Mouse (Mus musculus) ES-E14 (cell line): ENCODE measurements around the gene Ppargc1a. TPM values are rescaled to one million over a fixed set of nuclear protein-coding genes. Genes with fewer than 3 reads are reported as not detected.

ENCODE experiments used
- DNase-seq: peaks from one replicate; pipeline ENCODE4 v3.0.0-alpha.2; 2013; ENCODE audit warnings: low read depth, low spot score
- H3K27ac ChIP-seq: 2 replicates; pipeline ENCODE4 v1.5.1; 2012; ENCODE audit warnings: low read depth, mild to moderate bottlenecking, low read length, moderate library complexity, mixed read lengths; ENCODE audit not compliant: poor library complexity, insufficient read depth, severe bottlenecking
- H3K36me3 ChIP-seq: 2 replicates; pipeline ENCODE4 v1.6.1; 2012; ENCODE audit warnings: mild to moderate bottlenecking, low read length, moderate library complexity, mixed read lengths; ENCODE audit not compliant: control insufficient read depth, poor library complexity, insufficient read depth, severe bottlenecking
- H3K4me1 ChIP-seq, 2 experiments: fragments of 150-350 bp in 1 of 2; sonication (generic) in 1 of 2; 2 replicates each; pipeline ENCODE4 v1.6.1; 2012; ENCODE audit warnings: low read length in 2 of 2, mild to moderate bottlenecking in 1 of 2, mixed read lengths in 1 of 2; ENCODE audit not compliant: control insufficient read depth in 2 of 2, insufficient read depth in 2 of 2, poor library complexity in 1 of 2
- H3K4me3 ChIP-seq, 2 experiments: fragments of 150-350 bp in 1 of 2; sonication (generic) in 1 of 2; 2 replicates each; pipeline ENCODE4 v1.5.1; 2012; ENCODE audit warnings: low read length in 2 of 2, low read depth in 1 of 2, mild to moderate bottlenecking in 1 of 2, mixed read lengths in 1 of 2; ENCODE audit not compliant: insufficient read depth in 1 of 2, poor library complexity in 1 of 2, severe bottlenecking in 1 of 2
- H3K9ac ChIP-seq: 2 replicates; pipeline ENCODE4 v1.6.1; 2012; ENCODE audit warnings: low read depth, mild to moderate bottlenecking, low read length, mixed read lengths; ENCODE audit not compliant: poor library complexity, insufficient read depth, severe bottlenecking
- H3K9me3 ChIP-seq: fragments of 150-350 bp; sonication (generic); 2 replicates; pipeline ENCODE4 v1.6.1; 2012; ENCODE audit warnings: low read depth, mild to moderate bottlenecking, low read length; ENCODE audit not compliant: control insufficient read depth, insufficient read depth
- CHD2 ChIP-seq: IDR thresholded peaks from 2 replicates; pipeline ENCODE4 v1.6.1; 2014; ENCODE audit warnings: mild to moderate bottlenecking, low read depth, low read length, inconsistent platforms
- HCFC1 ChIP-seq: IDR thresholded peaks from 2 replicates; pipeline ENCODE4 v1.6.1; 2012; ENCODE audit warnings: low read length, inconsistent platforms, borderline replicate concordance; ENCODE audit not compliant: insufficient read depth
- MAFK ChIP-seq: IDR thresholded peaks from 2 replicates; pipeline ENCODE4 v1.6.1; 2014; ENCODE audit warnings: mild to moderate bottlenecking, low read depth, low read length, inconsistent platforms; ENCODE audit not compliant: insufficient read depth
- ZC3H11A ChIP-seq: IDR thresholded peaks from 2 replicates; pipeline ENCODE4 v1.6.1; 2012; ENCODE audit warnings: low read depth, mild to moderate bottlenecking, inconsistent platforms, low read length, borderline replicate concordance
- ZNF384 ChIP-seq: IDR thresholded peaks from 2 replicates; pipeline ENCODE4 v1.6.1; 2012; ENCODE audit warnings: low read depth, low read length, inconsistent platforms
- in situ Hi-C, 2 experiments: fragments of 600-800 bp; cut with MboI; formaldehyde crosslinking; loops; one replicate each; pipeline ENCODE4 v1.15.1; 2025; ENCODE audit warnings: low sequenced_read_pairs in 2 of 2, inconsistent platforms in 1 of 2; ENCODE audit not compliant: unreplicated experiment in 2 of 2
- total RNA-seq: library from RNA; depleted of rRNA; stranded (reverse); fragments of 300-350 nt; gene quantifications from 2 replicates; pipeline ENCODE4 v1.2.3, GENCODE M21; 2012; rRNA removed

The Ppargc1a gene
- total RNA-seq: 0.04 TPM in 1 of 2 replicates, not detected in the other

- DNase-seq: no peak
- in situ Hi-C loops: no loop called here
- no peak within 1 kb of the TSS for H3K4me3 ChIP-seq
- H3K36me3 ChIP-seq: no peaks in the 10 kb centered on the region
- no peak within 1 kb of the TSS for H3K9ac ChIP-seq
- H3K27ac ChIP-seq: no peak within 1 kb of the TSS
- TF ChIP-seq MAFK (no peak), ZC3H11A (no peak), HCFC1 (no peak), ZNF384 (no peak), CHD2 (no peak)
- H3K4me1 ChIP-seq: no peaks in the 10 kb centered on the region
- no peaks in the 10 kb centered on the region for H3K9me3 ChIP-seq
These were observed at the start of gene Ppargc1a for GRCm38 (mm10) chr5:51567659-51568058. Gene Ppargc1a, minus strand, starts transcription at chr5:51567726.

GRCm38 (mm10) chr5:51616877-51617276 lies 49.4 kb upstream of the Ppargc1a start:
- no peaks in the 10 kb centered on the region for H3K9me3 ChIP-seq
- no peaks in the 10 kb centered on the region for H3K36me3 ChIP-seq
- no peak overlapping the region for H3K9ac ChIP-seq
- no peak overlapping the region for H3K27ac ChIP-seq
- in situ Hi-C loops: no loop called here
- no peak for TF ChIP-seq ZC3H11A
- H3K4me1 ChIP-seq: no peaks in the 10 kb centered on the region
- no peak for DNase-seq
- no peak overlapping the region for H3K4me3 ChIP-seq

GRCm38 (mm10) chr5:51612049-51612448 lies 44.5 kb upstream of the Ppargc1a start:
- no peak overlapping the region for H3K27ac ChIP-seq
- no peak overlapping the region for H3K4me3 ChIP-seq
- no peaks in the 10 kb centered on the region for H3K4me1 ChIP-seq
- TF ChIP-seq CHD2: no peak
- no peak for TF ChIP-seq MAFK
- no peak for TF ChIP-seq ZC3H11A
- TF ChIP-seq HCFC1: no peak
- TF ChIP-seq ZNF384: no peak
- DNase-seq: no peak
- H3K9ac ChIP-seq: no peak overlapping the region
- in situ Hi-C loops: no loop called here
- H3K36me3 ChIP-seq: no peaks in the 10 kb centered on the region
- no peaks in the 10 kb centered on the region for H3K9me3 ChIP-seq

GRCm38 (mm10) chr5:51607686-51608480 lies 40.4 kb upstream of the Ppargc1a start:
- no peaks in the 10 kb centered on the region for H3K36me3 ChIP-seq
- no peak overlapping the region for H3K4me3 ChIP-seq
- H3K9ac ChIP-seq: no peak overlapping the region
- in situ Hi-C loops: no loop called here
- H3K4me1 ChIP-seq: no peaks in the 10 kb centered on the region
- no peak overlapping the region for H3K27ac ChIP-seq
- DNase-seq: no peak
- no peaks in the 10 kb centered on the region for H3K9me3 ChIP-seq
- TF ChIP-seq CHD2 (no peak), MAFK (no peak), ZC3H11A (no peak), ZNF384 (no peak), HCFC1 (no peak)

- Histone ChIP-seq H3K9me3 (no peaks in the 10 kb centered on the region), H3K9ac (no peak overlapping the region), H3K27ac (no peak overlapping the region), H3K4me1 (no peaks in the 10 kb centered on the region), H3K4me3 (no peak overlapping the region), H3K36me3 (no peaks in the 10 kb centered on the region)
- no peak for DNase-seq
- TF ChIP-seq CHD2 (no peak), ZC3H11A (no peak), MAFK (no peak), ZNF384 (no peak), HCFC1 (no peak)
- in situ Hi-C loops: no loop called here
These were observed 32.0 kb upstream of the Ppargc1a start for GRCm38 (mm10) chr5:51599549-51599948.
